Mouse (Mus musculus): ENCODE data around the gene Rab15. TPM values are rescaled to one million over a fixed set of nuclear protein-coding genes. Genes with fewer than 3 reads are reported as not detected.

Rab15 gene
- not detected for polyA plus RNA-seq (2014; fragmentation: Illumina TruSeq; extraction: RNeasy Lipid Tissue Mini Kit (QIAGEN cat#74804); ENCODE audit: low read depth, low replicate concordance)

GRCm38 (mm10) chr12:76822651-76823041, at the start of gene Rab15:
TSS of gene Rab15 (minus strand) at chr12:76822908.

GRCm38 (mm10) chr12:76795350-76795749, 27.4 kb downstream of the Rab15 start, which contains the start of gene Gpx2:
TSS of gene Gpx2 (minus strand) at chr12:76795554.

GRCm38 (mm10) chr12:76765354-76765851, 57.3 kb downstream of the Rab15 start, which contains the start of the genes Churc1 and Fntb:
TSS of gene Churc1 (plus strand) at chr12:76765538.
TSS of gene Fntb (plus strand) at chr12:76765589.

Other genes with a start within 250 kb of the Rab15 start
- 0.11 TPM for gene Sptb, start 112.4 kb downstream of the Rab15 start, polyA plus RNA-seq (2014; fragmentation: Illumina TruSeq; extraction: RNeasy Lipid Tissue Mini Kit (QIAGEN cat#74804); ENCODE audit: low read depth, low replicate concordance)
- gene Churc1, start 57.4 kb downstream of the Rab15 start, polyA plus RNA-seq (2014; fragmentation: Illumina TruSeq; extraction: RNeasy Lipid Tissue Mini Kit (QIAGEN cat#74804); ENCODE audit: low read depth, low replicate concordance), result 62.0 TPM
- 1.0 TPM for gene Fntb, start 57.3 kb downstream of the Rab15 start, polyA plus RNA-seq (2014; fragmentation: Illumina TruSeq; extraction: RNeasy Lipid Tissue Mini Kit (QIAGEN cat#74804); ENCODE audit: low read depth, low replicate concordance)
- not detected for gene Gpx2, start 27.4 kb downstream of the Rab15 start, polyA plus RNA-seq (2014; fragmentation: Illumina TruSeq; extraction: RNeasy Lipid Tissue Mini Kit (QIAGEN cat#74804); ENCODE audit: low read depth, low replicate concordance)
- gene Max, start 139.3 kb upstream of the Rab15 start, polyA plus RNA-seq (2014; fragmentation: Illumina TruSeq; extraction: RNeasy Lipid Tissue Mini Kit (QIAGEN cat#74804); ENCODE audit: low read depth, low replicate concordance), result 18.2 TPM